Mouse (Mus musculus) midbrain, postnatal 0 days (tissue): ENCODE results near the gene Slc38a7. TPM values are rescaled to one million over a fixed set of nuclear protein-coding genes. Genes with fewer than 3 reads are reported as not detected.

ENCODE experiments used
- ATAC-seq: fragments of 200-750 bp; cut with Nextera tagmentation; 2 replicates; pipeline ENCODE4 v1.8.0; 2017; ENCODE audit warnings: moderate number of reproducible peaks, mild to moderate bottlenecking, moderate TSS enrichment, moderate library complexity; ENCODE audit not compliant: low FRiP score
- DNase-seq: peaks from one replicate; pipeline ENCODE4 v3.0.0-alpha.2; 2015; ENCODE audit warnings: low spot score
- H3K27ac ChIP-seq: fragments of 300-500 bp; sonication (generic); 2 replicates; pipeline ENCODE4 v1.5.1; 2014; ENCODE audit warnings: low read depth, mild to moderate bottlenecking, low read length, mixed read lengths
- H3K27me3 ChIP-seq: fragments of 300-500 bp; sonication (generic); 2 replicates; pipeline ENCODE4 v1.6.1; 2014; ENCODE audit warnings: low read length, control low read depth, mixed read lengths; ENCODE audit not compliant: insufficient read depth
- H3K36me3 ChIP-seq: fragments of 300-500 bp; sonication (generic); 2 replicates; pipeline ENCODE4 v1.6.1; 2014; ENCODE audit warnings: low read length, control low read depth, mixed read lengths; ENCODE audit not compliant: insufficient read depth
- H3K4me1 ChIP-seq: fragments of 300-500 bp; sonication (generic); 2 replicates; pipeline ENCODE4 v1.6.1; 2014; ENCODE audit warnings: mild to moderate bottlenecking, control low read depth, antibody characterized with exemption, low read length, mixed read lengths; ENCODE audit not compliant: insufficient read depth
- H3K4me2 ChIP-seq: fragments of 300-500 bp; sonication (generic); 2 replicates; pipeline ENCODE4 v1.6.1; 2014; ENCODE audit warnings: low read depth, mild to moderate bottlenecking, low read length, mixed read lengths; ENCODE audit not compliant: poor library complexity, severe bottlenecking
- H3K4me3 ChIP-seq: fragments of 300-500 bp; sonication (generic); 2 replicates; pipeline ENCODE4 v1.5.1; 2014; ENCODE audit warnings: low read depth, mild to moderate bottlenecking, low read length, moderate library complexity
- H3K9ac ChIP-seq: fragments of 300-500 bp; sonication (generic); replicated peaks from 2 replicates; pipeline ENCODE4 v1.6.1; 2014; ENCODE audit warnings: mild to moderate bottlenecking, low read length, moderate library complexity, mixed read lengths; ENCODE audit not compliant: poor library complexity, severe bottlenecking
- H3K9me3 ChIP-seq: fragments of 300-500 bp; sonication (generic); 2 replicates; pipeline ENCODE4 v1.6.1; 2016; ENCODE audit warnings: low read length, control low read depth
- CTCF ChIP-seq: IDR thresholded peaks from 2 replicates; pipeline ENCODE4 v1.5.1; 2016; ENCODE audit warnings: antibody characterized with exemption, mild to moderate bottlenecking
- WGBS: fragments of 180-500 bp; shearing (Covaris S2); extraction: QIAGEN DNeasy Blood & Tissue Kit; methylation state at CpG from one replicate; pipeline ENCODE4 v1.1.7; 2014; 5-methylcytosine and 5-hydroxymethylcytosine counted together
- polyA plus RNA-seq: library from polyadenylated mRNA; unstranded; fragments of >200 nt; fragmentation: Nextera tagmentation; extraction: Ambion mirVana; gene quantifications from 2 replicates; pipeline ENCODE4 v1.2.1, GENCODE M21; 2015
- total RNA-seq: library from RNA; depleted of rRNA; stranded (reverse); fragments of >200 nt; gene quantifications from 2 replicates; pipeline ENCODE4 v1.2.3, GENCODE M21; 2014

Slc38a7 gene
- total and polyA plus RNA-seq, 2 experiments from 2014 or later, result 23.8 to 33.4 TPM

DNA sequence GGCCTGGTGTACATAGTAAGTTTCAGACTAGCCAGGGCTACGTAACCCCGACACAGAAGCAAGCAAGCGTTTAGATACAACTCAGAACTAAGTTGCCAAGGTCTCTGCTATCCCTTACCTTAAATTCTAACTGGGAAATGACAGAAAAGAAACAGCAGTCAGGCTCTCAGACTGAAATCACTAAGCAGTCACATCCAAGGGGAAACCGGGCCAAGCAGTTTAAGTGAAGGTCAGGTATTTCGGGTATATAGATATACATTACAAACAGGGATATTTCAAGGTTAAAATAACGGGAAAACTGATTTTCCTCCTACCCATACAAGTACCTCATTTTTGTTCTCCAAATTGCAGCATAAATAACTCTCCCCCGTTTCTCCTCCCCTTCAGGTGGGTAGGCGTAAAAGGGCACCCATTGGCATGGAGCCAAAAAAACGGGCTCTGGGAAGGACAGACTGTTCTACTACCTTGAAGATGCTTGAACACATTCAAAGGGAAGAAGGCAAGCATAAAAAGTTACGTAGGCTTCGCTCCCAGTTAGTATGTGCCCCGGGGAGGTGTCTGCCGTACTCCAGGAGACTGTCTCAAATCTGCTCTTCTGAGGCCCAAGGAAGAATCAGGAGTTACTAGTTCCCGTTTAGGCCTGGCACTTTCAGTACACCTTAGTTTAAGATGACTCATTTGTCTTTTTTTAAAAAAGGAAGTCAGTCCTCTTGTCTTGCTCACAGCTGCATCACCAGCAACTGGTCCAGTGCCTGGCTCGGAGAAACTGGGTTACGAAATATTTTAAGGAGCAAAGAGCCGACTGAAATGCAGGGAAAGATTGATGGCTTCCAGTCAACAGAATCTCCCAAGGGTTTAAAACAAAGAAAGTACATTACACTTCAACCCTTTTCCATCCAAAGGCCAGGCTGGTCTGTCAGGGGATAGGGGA is 33.6 kb upstream of the Slc38a7 start:
- 73% methylated on average over 17 of the region's 17 CpGs for WGBS
- Histone ChIP-seq H3K27me3 (no peaks in the 10 kb centered on the region), H3K4me2 (peak overlapping the region; percentile 74), H3K36me3 (no peaks in the 10 kb centered on the region), H3K9me3 (no peaks in the 10 kb centered on the region), H3K9ac (peak overlapping the region; percentile 84), H3K4me3 (peak overlapping the region; percentile 79), H3K27ac (peak overlapping the region; percentile 82), H3K4me1 (peaks cover 6% of the 10 kb centered on the region; the same call in 1 of the 2 replicates)
- TF ChIP-seq CTCF, result no peak
- ATAC-seq, result no peak
- no peak for DNase-seq

DNA sequence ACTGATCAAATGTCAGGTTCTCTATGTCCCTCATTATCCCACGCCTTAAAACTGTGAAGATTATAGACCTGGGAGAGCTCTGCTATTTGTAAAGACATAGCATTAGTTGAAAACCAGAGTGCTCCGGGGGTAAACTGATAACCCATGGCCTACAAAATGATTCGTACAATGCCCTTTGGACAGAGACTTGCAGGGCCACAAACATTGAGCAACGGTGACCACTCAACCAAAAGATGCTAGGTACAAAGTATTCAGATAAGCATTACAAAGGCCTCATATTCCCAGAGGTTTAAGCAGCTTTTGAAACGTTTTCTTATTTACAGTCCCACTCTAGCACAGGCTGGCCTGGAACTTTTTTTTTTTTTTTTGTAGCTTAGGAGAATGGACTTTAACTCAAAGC is 32.6 kb upstream of the Slc38a7 start:
- 73% methylated on average over 5 of the region's 5 CpGs for WGBS
- H3K27ac ChIP-seq, result no peak overlapping the region
- no peaks in the 10 kb centered on the region for H3K36me3 ChIP-seq
- peaks cover 6% of the 10 kb centered on the region; the same call in 1 of the 2 replicates for H3K4me1 ChIP-seq
- H3K4me3 ChIP-seq, result no peak overlapping the region
- no peaks in the 10 kb centered on the region for H3K9me3 ChIP-seq
- no peak for ATAC-seq
- DNase-seq, result no peak
- H3K4me2 ChIP-seq, result no peak overlapping the region
- H3K27me3 ChIP-seq, result no peaks in the 10 kb centered on the region
- TF ChIP-seq CTCF, result no peak
- H3K9ac ChIP-seq, result no peak overlapping the region

GRCm38 (mm10) chr8:95885271-95885841 is 32.0 kb upstream of the Slc38a7 start:
- no peaks in the 10 kb centered on the region for H3K36me3 ChIP-seq
- TF ChIP-seq CTCF, result no peak
- H3K27me3 ChIP-seq, result no peaks in the 10 kb centered on the region
- H3K4me2 ChIP-seq, result no peak overlapping the region
- DNase-seq (no peak), ATAC-seq (no peak)
- H3K4me1 ChIP-seq, result peaks cover 6% of the 10 kb centered on the region; the same call in 1 of the 2 replicates
- H3K27ac ChIP-seq, result no peak overlapping the region
- 71% methylated on average over 5 of the region's 5 CpGs for WGBS
- H3K9me3 ChIP-seq, result no peaks in the 10 kb centered on the region
- no peak overlapping the region for H3K4me3 ChIP-seq
- no peak overlapping the region for H3K9ac ChIP-seq

GRCm38 (mm10) chr8:95884491-95884890 is 31.2 kb upstream of the Slc38a7 start:
- no peaks in the 10 kb centered on the region for H3K9me3 ChIP-seq
- H3K4me3 ChIP-seq, result no peak overlapping the region
- no peak overlapping the region for H3K4me2 ChIP-seq
- no peak overlapping the region for H3K27ac ChIP-seq
- no peaks in the 10 kb centered on the region for H3K36me3 ChIP-seq
- H3K9ac ChIP-seq, result no peak overlapping the region
- no peak for TF ChIP-seq CTCF
- 74% methylated on average over 12 of the region's 12 CpGs for WGBS
- H3K27me3 ChIP-seq, result no peaks in the 10 kb centered on the region
- ATAC-seq (no peak), DNase-seq (no peak)
- H3K4me1 ChIP-seq, result peaks cover 6% of the 10 kb centered on the region; the same call in 1 of the 2 replicates

GRCm38 (mm10) chr8:95882191-95882590 is 28.9 kb upstream of the Slc38a7 start:
- Histone ChIP-seq H3K4me1 (peaks cover 6% of the 10 kb centered on the region; the same call in 1 of the 2 replicates), H3K4me2 (no peak overlapping the region), H3K9me3 (no peaks in the 10 kb centered on the region), H3K4me3 (no peak overlapping the region), H3K27ac (no peak overlapping the region), H3K36me3 (peaks cover 2% of the 10 kb centered on the region; the same call in 1 of the 2 replicates), H3K27me3 (no peaks in the 10 kb centered on the region), H3K9ac (no peak overlapping the region)
- TF ChIP-seq CTCF, result no peak
- no peak for ATAC-seq
- no peak for DNase-seq
- 88% methylated on average over 9 of the region's 9 CpGs for WGBS

DNA sequence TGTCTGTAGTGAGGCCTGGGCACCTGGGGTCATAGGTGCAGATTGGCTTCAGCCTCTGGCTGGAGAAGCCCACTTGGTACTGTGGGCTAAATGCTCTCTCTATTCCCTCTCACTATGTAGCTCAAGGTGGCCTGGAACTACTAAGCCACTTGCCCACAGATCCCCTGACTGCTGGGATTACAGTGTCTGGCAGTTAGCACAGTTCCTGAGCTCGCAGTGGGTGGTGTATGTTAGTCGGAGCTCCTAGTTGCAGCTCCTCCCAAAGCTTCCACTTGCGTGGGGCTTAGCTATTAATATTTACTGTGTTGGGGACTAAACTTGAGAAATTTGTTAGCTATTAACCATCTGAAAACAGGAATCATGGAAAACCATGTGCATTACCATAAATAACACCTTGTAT is 28.2 kb upstream of the Slc38a7 start:
- ATAC-seq (no peak), DNase-seq (no peak)
- Histone ChIP-seq H3K4me2 (no peak overlapping the region), H3K27ac (no peak overlapping the region), H3K4me3 (no peak overlapping the region), H3K36me3 (peaks cover 7% of the 10 kb centered on the region; the same call in 1 of the 2 replicates), H3K9ac (no peak overlapping the region), H3K4me1 (peaks cover 6% of the 10 kb centered on the region; the same call in 1 of the 2 replicates), H3K9me3 (no peaks in the 10 kb centered on the region), H3K27me3 (no peaks in the 10 kb centered on the region)
- WGBS, result 95% methylated on average over 3 of the region's 3 CpGs
- no peak for TF ChIP-seq CTCF
